Mouse (Mus musculus): ENCODE results near the gene Ubash3b. TPM values are rescaled to one million over a fixed set of nuclear protein-coding genes. Genes with fewer than 3 reads are reported as not detected.

The Ubash3b gene
- polyA plus RNA-seq, 1 experiment from 2014 or later, result 7.3 TPM

GRCm38 (mm10) chr9:41148600-41148999 lies 12.9 kb downstream of the Ubash3b start:
- no peak overlapping the region for H3K4me3 ChIP-seq
- no peak for ATAC-seq (ENCODE audit: low FRiP score, low read depth)
- no peaks in the 10 kb centered on the region for H3K27me3 ChIP-seq
- WGBS, result 80% methylated on average over 7 of the region's 7 CpGs
- H3K4me2 ChIP-seq (replicated peaks), result no peak overlapping the region
- H3K27ac ChIP-seq, result no peak overlapping the region
- no peaks in the 10 kb centered on the region for H3K36me3 ChIP-seq
- no peaks in the 10 kb centered on the region for H3K9me3 ChIP-seq
- peaks cover 27% of the 10 kb centered on the region for H3K4me1 ChIP-seq
- no peak overlapping the region for H3K9ac ChIP-seq

- Histone ChIP-seq H3K36me3 (no peaks in the 10 kb centered on the region), H3K9me3 (no peaks in the 10 kb centered on the region), H3K4me2 (replicated peaks) (peak overlapping the region; percentile 40), H3K9ac (no peak overlapping the region), H3K4me1 (peaks cover 16% of the 10 kb centered on the region), H3K4me3 (no peak overlapping the region), H3K27ac (no peak overlapping the region), H3K27me3 (no peaks in the 10 kb centered on the region)
- WGBS, result 37% methylated on average over 13 of the region's 13 CpGs
- no peak for ATAC-seq (ENCODE audit: low FRiP score, low read depth)
Observed at GRCm38 (mm10) chr9:41147203-41147842, 14.2 kb downstream of the Ubash3b start.

GRCm38 (mm10) chr9:41143825-41144224 lies 17.7 kb downstream of the Ubash3b start:
- no peak overlapping the region for H3K27ac ChIP-seq
- no peak overlapping the region for H3K4me2 ChIP-seq (replicated peaks)
- ATAC-seq (ENCODE audit: low FRiP score, low read depth), result no peak
- 80% methylated on average over 15 of the region's 15 CpGs for WGBS
- no peak overlapping the region for H3K4me3 ChIP-seq
- no peak overlapping the region for H3K9ac ChIP-seq
- H3K36me3 ChIP-seq, result no peaks in the 10 kb centered on the region
- H3K27me3 ChIP-seq, result no peaks in the 10 kb centered on the region
- H3K9me3 ChIP-seq, result no peaks in the 10 kb centered on the region
- peaks cover 11% of the 10 kb centered on the region for H3K4me1 ChIP-seq

GRCm38 (mm10) chr9:41143115-41143514 lies 18.4 kb downstream of the Ubash3b start:
- Histone ChIP-seq H3K4me2 (replicated peaks) (no peak overlapping the region), H3K27me3 (no peaks in the 10 kb centered on the region), H3K4me1 (peaks cover 11% of the 10 kb centered on the region), H3K4me3 (no peak overlapping the region), H3K9me3 (no peaks in the 10 kb centered on the region), H3K9ac (no peak overlapping the region), H3K27ac (no peak overlapping the region), H3K36me3 (no peaks in the 10 kb centered on the region)
- 90% methylated on average over 3 of the region's 3 CpGs for WGBS
- ATAC-seq (ENCODE audit: low FRiP score, low read depth), result no peak

GRCm38 (mm10) chr9:41141026-41141425 lies 20.5 kb downstream of the Ubash3b start:
- Histone ChIP-seq H3K4me2 (replicated peaks) (no peak overlapping the region), H3K9me3 (no peaks in the 10 kb centered on the region), H3K36me3 (no peaks in the 10 kb centered on the region), H3K4me3 (no peak overlapping the region), H3K4me1 (peaks cover 7% of the 10 kb centered on the region; the same call in 1 of the 2 replicates), H3K9ac (no peak overlapping the region), H3K27me3 (no peaks in the 10 kb centered on the region), H3K27ac (no peak overlapping the region)
- WGBS, result 74% methylated on average over 2 of the region's 2 CpGs
- ATAC-seq (ENCODE audit: low FRiP score, low read depth), result no peak

GRCm38 (mm10) chr9:41138987-41139808 lies 22.3 kb downstream of the Ubash3b start:
- no peaks in the 10 kb centered on the region for H3K9me3 ChIP-seq
- H3K27ac ChIP-seq, result no peak overlapping the region
- H3K36me3 ChIP-seq, result no peaks in the 10 kb centered on the region
- H3K9ac ChIP-seq, result no peak overlapping the region
- no peak overlapping the region for H3K4me3 ChIP-seq
- WGBS, result 76% methylated on average over 6 of the region's 6 CpGs
- peaks cover 19% of the 10 kb centered on the region for H3K4me1 ChIP-seq
- H3K27me3 ChIP-seq, result no peaks in the 10 kb centered on the region
- H3K4me2 ChIP-seq (replicated peaks), result no peak overlapping the region
- ATAC-seq (ENCODE audit: low FRiP score, low read depth), result no peak

GRCm38 (mm10) chr9:41136691-41137467 lies 24.6 kb downstream of the Ubash3b start:
- no peak overlapping the region for H3K27ac ChIP-seq
- H3K4me1 ChIP-seq, result peaks cover 26% of the 10 kb centered on the region
- no peaks in the 10 kb centered on the region for H3K36me3 ChIP-seq
- no peak overlapping the region for H3K4me3 ChIP-seq
- H3K9me3 ChIP-seq, result no peaks in the 10 kb centered on the region
- no peak for ATAC-seq (ENCODE audit: low FRiP score, low read depth)
- no peaks in the 10 kb centered on the region for H3K27me3 ChIP-seq
- H3K4me2 ChIP-seq (replicated peaks), result no peak overlapping the region
- WGBS, result 57% methylated on average over 7 of the region's 7 CpGs
- no peak overlapping the region for H3K9ac ChIP-seq

- WGBS, result 92% methylated on average over 2 of the region's 2 CpGs
- Histone ChIP-seq H3K9ac (no peak overlapping the region), H3K4me1 (peaks cover 32% of the 10 kb centered on the region), H3K27ac (no peak overlapping the region), H3K4me3 (no peak overlapping the region), H3K9me3 (no peaks in the 10 kb centered on the region), H3K4me2 (replicated peaks) (no peak overlapping the region), H3K27me3 (no peaks in the 10 kb centered on the region), H3K36me3 (no peaks in the 10 kb centered on the region)
- ATAC-seq (ENCODE audit: low FRiP score, low read depth), result no peak
Observed at GRCm38 (mm10) chr9:41136273-41136672, 25.2 kb downstream of the Ubash3b start.

GRCm38 (mm10) chr9:41134907-41135306 lies 26.6 kb downstream of the Ubash3b start:
- H3K9ac ChIP-seq, result no peak overlapping the region
- H3K4me2 ChIP-seq (replicated peaks), result no peak overlapping the region
- H3K27me3 ChIP-seq, result no peaks in the 10 kb centered on the region
- H3K4me1 ChIP-seq, result peaks cover 45% of the 10 kb centered on the region
- no peaks in the 10 kb centered on the region for H3K9me3 ChIP-seq
- peak overlapping the region; percentile 16; the same call in 1 of the 2 replicates for H3K27ac ChIP-seq
- 75% methylated on average over 4 of the region's 4 CpGs for WGBS
- H3K36me3 ChIP-seq, result no peaks in the 10 kb centered on the region
- no peak overlapping the region for H3K4me3 ChIP-seq
- ATAC-seq (ENCODE audit: low FRiP score, low read depth), result no peak

GRCm38 (mm10) chr9:41130563-41130962 lies 30.9 kb downstream of the Ubash3b start:
- ATAC-seq (ENCODE audit: low FRiP score, low read depth), result no peak
- no peak overlapping the region for H3K4me2 ChIP-seq (replicated peaks)
- H3K9me3 ChIP-seq, result no peaks in the 10 kb centered on the region
- H3K36me3 ChIP-seq, result no peaks in the 10 kb centered on the region
- H3K27ac ChIP-seq, result peak overlapping the region; percentile 39; the same call in 1 of the 2 replicates
- H3K4me3 ChIP-seq, result no peak overlapping the region
- 68% methylated on average over 8 of the region's 8 CpGs for WGBS
- no peaks in the 10 kb centered on the region for H3K27me3 ChIP-seq
- H3K9ac ChIP-seq, result no peak overlapping the region
- peaks cover 37% of the 10 kb centered on the region for H3K4me1 ChIP-seq

GRCm38 (mm10) chr9:41129802-41130480 lies 31.6 kb downstream of the Ubash3b start:
- peak overlapping the region; percentile 39; the same call in 1 of the 2 replicates for H3K27ac ChIP-seq
- peak; percentile 32; the same call in 1 of the 2 replicates for ATAC-seq (ENCODE audit: low FRiP score, low read depth)
- peaks cover 31% of the 10 kb centered on the region for H3K4me1 ChIP-seq
- no peaks in the 10 kb centered on the region for H3K27me3 ChIP-seq
- H3K36me3 ChIP-seq, result no peaks in the 10 kb centered on the region
- 60% methylated on average over 10 of the region's 10 CpGs for WGBS
- H3K9me3 ChIP-seq, result no peaks in the 10 kb centered on the region
- no peak overlapping the region for H3K4me2 ChIP-seq (replicated peaks)
- no peak overlapping the region for H3K4me3 ChIP-seq
- no peak overlapping the region for H3K9ac ChIP-seq
